ENCODE assay signal across 22 mouse cellular contexts in the genomic region with DNA sequence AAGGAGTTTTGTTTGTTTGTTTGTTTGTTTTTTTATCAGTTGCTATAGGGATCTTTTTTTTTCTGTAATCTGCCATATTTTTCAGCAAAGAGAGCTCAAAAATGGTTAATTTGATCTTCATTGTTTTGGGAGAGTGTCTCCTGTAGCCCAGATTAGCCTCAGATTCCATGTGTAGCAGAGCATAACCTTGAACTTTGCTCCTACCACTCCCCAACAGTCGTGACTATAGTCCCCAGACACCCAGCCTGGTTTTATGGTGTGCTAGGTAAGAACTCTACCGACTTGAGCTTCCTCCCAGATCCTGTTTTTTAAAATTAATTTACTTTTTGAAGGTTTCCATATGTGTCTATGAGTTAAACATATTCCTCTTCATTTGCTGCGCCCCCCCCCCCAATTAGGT.
"Had no signal": no experiment of that assay in that cellular context is flagged by ENCODE, and none has a peak within 500 bp of the region (broad histone marks: within the 10 kb centered on the region; RNA-seq: fewer than 3 reads in every experiment).

No protein-coding gene starts in this region.

- H3K27ac ChIP-seq: forebrain, embryonic 15.5 days; heart, adult 2 months; hindbrain, embryonic 13.5 days; hindbrain, embryonic 15.5 days; hindbrain, postnatal 0 days; kidney, postnatal 0 days; limb, embryonic 13.5 days; limb, embryonic 15.5 days; liver, embryonic 12.5 days; liver, embryonic 14.5 days had no signal

- DNase-seq: forebrain, postnatal 0 days; gastrocnemius, postnatal 14 days; gastrocnemius, postnatal 36 days; heart, adult 11 months; heart, adult 2 months; heart, postnatal 14 days; kidney, adult 18-20 months; kidney, postnatal 14 days; layer of hippocampus, adult 9-11 months; layer of hippocampus, postnatal 36 days; left cerebral cortex, postnatal 4 days; lung, adult 18-20 months had no signal

- H3K9me3 ChIP-seq: forebrain, embryonic 15.5 days; heart, embryonic 12.5 days; hindbrain, embryonic 13.5 days; hindbrain, embryonic 15.5 days; limb, embryonic 13.5 days; limb, embryonic 15.5 days; liver, embryonic 12.5 days had no signal

- H3K36me3 ChIP-seq: forebrain, embryonic 15.5 days; heart, embryonic 12.5 days; hindbrain, embryonic 13.5 days; hindbrain, embryonic 15.5 days; limb, embryonic 13.5 days; limb, embryonic 15.5 days; liver, embryonic 12.5 days had no signal

- H3K4me1 ChIP-seq: forebrain, embryonic 15.5 days had no signal

- H3K27me3 ChIP-seq: forebrain, embryonic 15.5 days; heart, embryonic 12.5 days; hindbrain, embryonic 13.5 days; hindbrain, embryonic 15.5 days; limb, embryonic 13.5 days; limb, embryonic 15.5 days had no signal

- H3K4me2 ChIP-seq: forebrain, embryonic 15.5 days; hindbrain, embryonic 13.5 days; hindbrain, embryonic 15.5 days; limb, embryonic 13.5 days; limb, embryonic 15.5 days; liver, embryonic 12.5 days had no signal

- H3K4me3 ChIP-seq: forebrain, embryonic 15.5 days; heart, adult 2 months; heart, embryonic 12.5 days; hindbrain, embryonic 13.5 days; hindbrain, embryonic 15.5 days; limb, embryonic 13.5 days; limb, embryonic 15.5 days; liver, embryonic 12.5 days had no signal

- ATAC-seq: forebrain, embryonic 15.5 days; forebrain, postnatal 0 days; hindbrain, postnatal 0 days; liver, embryonic 12.5 days had no signal

- H3K9ac ChIP-seq: forebrain, embryonic 15.5 days; forebrain, postnatal 0 days; heart, embryonic 12.5 days; hindbrain, embryonic 13.5 days; hindbrain, embryonic 15.5 days; limb, embryonic 13.5 days; limb, embryonic 15.5 days; liver, embryonic 12.5 days; liver, embryonic 14.5 days had no signal
